Mouse (Mus musculus) liver, embryonic 16.5 days (tissue): ENCODE data around the gene Rbm14. TPM values are rescaled to one million over a fixed set of nuclear protein-coding genes. Genes with fewer than 3 reads are reported as not detected.
"Not testable (repeated sequence)": the region's sequence is repeated elsewhere in the genome, so short reads cannot be mapped to it uniquely, and the experiment has no call there.

Source experiments
- ATAC-seq: fragments of 200-750 bp; cut with Nextera tagmentation; 2 replicates; pipeline ENCODE4 v1.8.0; 2017; ENCODE audit warnings: low read depth, mild to moderate bottlenecking, moderate number of reproducible peaks, moderate library complexity
- H3K27ac ChIP-seq: fragments of 300-500 bp; sonication (generic); 2 replicates; pipeline ENCODE4 v1.5.1; 2014; ENCODE audit warnings: mild to moderate bottlenecking, low read length
- H3K27me3 ChIP-seq: fragments of 300-500 bp; sonication (generic); 2 replicates; pipeline ENCODE4 v1.6.1; 2014; ENCODE audit warnings: low read depth, low read length, mixed read lengths; ENCODE audit not compliant: control insufficient read depth, insufficient read depth
- H3K36me3 ChIP-seq: fragments of 300-500 bp; sonication (generic); 2 replicates; pipeline ENCODE4 v1.6.1; 2014; ENCODE audit warnings: mild to moderate bottlenecking; ENCODE audit not compliant: control insufficient read depth, insufficient read depth
- H3K4me1 ChIP-seq: fragments of 300-500 bp; sonication (generic); 2 replicates; pipeline ENCODE4 v1.6.1; 2014; ENCODE audit warnings: low read depth, low read length, mixed read lengths; ENCODE audit not compliant: control insufficient read depth
- H3K4me2 ChIP-seq: fragments of 300-500 bp; sonication (generic); 2 replicates; pipeline ENCODE4 v1.6.1; 2014; ENCODE audit warnings: low read depth, low read length, mixed read lengths
- H3K4me3 ChIP-seq: fragments of 300-500 bp; sonication (generic); 2 replicates; pipeline ENCODE4 v1.5.1; 2014; ENCODE audit warnings: low read depth, mild to moderate bottlenecking, low read length
- H3K9ac ChIP-seq: fragments of 300-500 bp; sonication (generic); 2 replicates; pipeline ENCODE4 v1.6.1; 2014; ENCODE audit warnings: low read depth, low read length
- H3K9me3 ChIP-seq: fragments of 300-500 bp; sonication (generic); replicated peaks from 2 replicates; pipeline ENCODE4 v1.6.1; 2016; ENCODE audit warnings: low read length; ENCODE audit not compliant: control insufficient read depth
- WGBS: fragments of 180-500 bp; shearing (Covaris S2); extraction: QIAGEN DNeasy Blood & Tissue Kit; methylation state at CpG from one replicate; pipeline ENCODE4 v1.1.7; 2014; ENCODE audit not compliant: insufficient replicate concordance; 5-methylcytosine and 5-hydroxymethylcytosine counted together
- polyA plus RNA-seq: library from polyadenylated mRNA; unstranded; fragments of >200 nt; fragmentation: Nextera tagmentation; extraction: Ambion mirVana; gene quantifications from 2 replicates; pipeline ENCODE4 v1.2.1, GENCODE M21; 2015

Gene Rbm14
- polyA plus RNA-seq, 1 experiment from 2014 or later: 41.2 TPM

- Histone ChIP-seq H3K27me3 (no peaks in the 10 kb centered on the region), H3K9ac (no peak overlapping the region), H3K36me3 (peaks cover 3% of the 10 kb centered on the region), H3K4me1 (no peaks in the 10 kb centered on the region; the same call in 1 of the 2 replicates), H3K4me3 (no peak overlapping the region), H3K27ac (no peak overlapping the region), H3K9me3 (no peaks in the 10 kb centered on the region), H3K4me2 (no peak overlapping the region)
- no peak for ATAC-seq
- 63% methylated on average over 16 of the region's 16 CpGs for WGBS
Measured at GRCm38 (mm10) chr19:4828444-4829114, 17.1 kb upstream of the Rbm14 start.

- no peak overlapping the region for H3K4me2 ChIP-seq
- WGBS: 74% methylated on average over 5 of the region's 5 CpGs
- H3K9ac ChIP-seq: no peak overlapping the region
- H3K4me3 ChIP-seq: no peak overlapping the region
- H3K27ac ChIP-seq: peak overlapping the region; percentile 45; the same call in 1 of the 2 replicates
- no peaks in the 10 kb centered on the region for H3K36me3 ChIP-seq
- peak; percentile 78 for ATAC-seq
- H3K9me3 ChIP-seq: no peaks in the 10 kb centered on the region
- H3K27me3 ChIP-seq: no peaks in the 10 kb centered on the region
- H3K4me1 ChIP-seq: no peaks in the 10 kb centered on the region
Measured at GRCm38 (mm10) chr19:4820678-4821303, 9.4 kb upstream of the Rbm14 start.

- Histone ChIP-seq H3K4me1 (peaks cover 1% of the 10 kb centered on the region), H3K9me3 (no peaks in the 10 kb centered on the region), H3K27ac (no peak overlapping the region), H3K4me2 (no peak overlapping the region), H3K9ac (no peak overlapping the region), H3K4me3 (no peak overlapping the region), H3K36me3 (no peaks in the 10 kb centered on the region), H3K27me3 (no peaks in the 10 kb centered on the region)
- 50% methylated on average over 1 of the region's 1 CpGs for WGBS
- peak; percentile 58 for ATAC-seq
Measured at GRCm38 (mm10) chr19:4817182-4817835, 5.9 kb upstream of the Rbm14 start.

GRCm38 (mm10) chr19:4813015-4813414 lies 1.6 kb upstream of the Rbm14 start:
- no peak for ATAC-seq
- Histone ChIP-seq H3K4me3 (no peak overlapping the region), H3K4me2 (no peak overlapping the region), H3K4me1 (peaks cover 21% of the 10 kb centered on the region), H3K27ac (no peak overlapping the region), H3K36me3 (no peaks in the 10 kb centered on the region), H3K9me3 (no peaks in the 10 kb centered on the region), H3K9ac (no peak overlapping the region), H3K27me3 (no peaks in the 10 kb centered on the region)
- 82% methylated on average over 6 of the region's 6 CpGs for WGBS

GRCm38 (mm10) chr19:4812334-4812949 lies 1.0 kb upstream of the Rbm14 start:
- Histone ChIP-seq H3K4me2 (peak overlapping the region; percentile 76), H3K9ac (peak overlapping the region; percentile 81), H3K27ac (peak overlapping the region; percentile 91), H3K4me1 (peaks cover 23% of the 10 kb centered on the region), H3K4me3 (peak overlapping the region; percentile 87)
- H3K27me3 ChIP-seq, H3K9me3 ChIP-seq, H3K36me3 ChIP-seq, ATAC-seq: not testable (repeated sequence)
- whole genome bisulfite sequencing: 66% methylated on average over 8 of the region's 8 CpGs

GRCm38 (mm10) chr19:4811909-4812242 lies 442 bp upstream of the Rbm14 start:
- Histone ChIP-seq H3K4me1 (peaks cover 23% of the 10 kb centered on the region), H3K36me3 (no peaks in the 10 kb centered on the region), H3K9ac (peak overlapping the region; percentile 81), H3K4me2 (peak overlapping the region; percentile 76), H3K9me3 (no peaks in the 10 kb centered on the region), H3K27ac (peak overlapping the region; percentile 91), H3K4me3 (peak overlapping the region; percentile 87), H3K27me3 (no peaks in the 10 kb centered on the region)
- ATAC-seq: no peak; the same call in 1 of the 2 replicates
- 3% methylated on average over 12 of the region's 12 CpGs for WGBS

- Histone ChIP-seq H3K4me3 (peak overlapping the region; percentile 87), H3K4me1 (peaks cover 23% of the 10 kb centered on the region), H3K9ac (peak overlapping the region; percentile 75), H3K4me2 (peak overlapping the region; percentile 80), H3K9me3 (no peaks in the 10 kb centered on the region), H3K36me3 (no peaks in the 10 kb centered on the region), H3K27me3 (no peaks in the 10 kb centered on the region), H3K27ac (peak overlapping the region; percentile 91)
- WGBS: 0% methylated on average over 17 of the region's 17 CpGs
- no peak for ATAC-seq
Measured at GRCm38 (mm10) chr19:4810746-4811062, 730 bp downstream of the Rbm14 start.

- peak overlapping the region; percentile 91 for H3K27ac ChIP-seq
- H3K36me3 ChIP-seq: no peaks in the 10 kb centered on the region
- peak overlapping the region; percentile 87 for H3K4me3 ChIP-seq
- H3K27me3 ChIP-seq: no peaks in the 10 kb centered on the region
- peak overlapping the region; percentile 80 for H3K4me2 ChIP-seq
- H3K9ac ChIP-seq: peak overlapping the region; percentile 75
- ATAC-seq: no peak
- no peaks in the 10 kb centered on the region for H3K9me3 ChIP-seq
- H3K4me1 ChIP-seq: peaks cover 23% of the 10 kb centered on the region
- under 1% methylated on average over 14 of the region's 14 CpGs for WGBS
Measured at GRCm38 (mm10) chr19:4810309-4810708, 1.1 kb downstream of the Rbm14 start.

- ATAC-seq: no peak
- WGBS: 84% methylated on average over 10 of the region's 10 CpGs
- no peak overlapping the region for H3K4me3 ChIP-seq
- no peak overlapping the region for H3K9ac ChIP-seq
- no peak overlapping the region for H3K4me2 ChIP-seq
- H3K9me3 ChIP-seq: no peaks in the 10 kb centered on the region
- no peak overlapping the region for H3K27ac ChIP-seq
- peaks cover 45% of the 10 kb centered on the region for H3K36me3 ChIP-seq
- no peaks in the 10 kb centered on the region for H3K27me3 ChIP-seq
- H3K4me1 ChIP-seq: peaks cover 5% of the 10 kb centered on the region
Measured at GRCm38 (mm10) chr19:4803283-4803682, 8.2 kb downstream of the Rbm14 start.
